Mouse (Mus musculus): ENCODE measurements around the gene Aaed1. TPM values are rescaled to one million over a fixed set of nuclear protein-coding genes. Genes with fewer than 3 reads are reported as not detected.
A peak's percentile ranks its signal among the peaks of the same experiment; 100 is the strongest.

Gene Aaed1
- total and polyA plus RNA-seq, 2 experiments from 2014 or later, result 9.1 to 13.5 TPM

- H3K4me1 ChIP-seq (ENCODE audit: insufficient read depth), result no peaks in the 10 kb centered on the region
- no peak overlapping the region for H3K9ac ChIP-seq
- H3K36me3 ChIP-seq (ENCODE audit: insufficient read depth), result no peaks in the 10 kb centered on the region
- no peaks in the 10 kb centered on the region for H3K27me3 ChIP-seq (ENCODE audit: insufficient read depth, low read length)
- no peak overlapping the region for H3K4me3 ChIP-seq (ENCODE audit: low read depth, low read length)
- DNase-seq (no peak), ATAC-seq (no peak)
- no peak for TF ChIP-seq CTCF (IDR thresholded peaks at IDR 0.05; ENCODE audit: low read depth)
- no peak overlapping the region for H3K4me2 ChIP-seq (ENCODE audit: low read depth)
- H3K27ac ChIP-seq (ENCODE audit: low read depth, low read length), result no peak overlapping the region
- no peaks in the 10 kb centered on the region for H3K9me3 ChIP-seq (ENCODE audit: low read length)
Measured at GRCm38 (mm10) chr13:64319782-64320181, 7.3 kb upstream of the Aaed1 start.

GRCm38 (mm10) chr13:64318355-64318754 lies 5.8 kb upstream of the Aaed1 start:
- WGBS, result 38% methylated on average over 2 of the region's 2 CpGs
- Histone ChIP-seq H3K4me2 (ENCODE audit: low read depth) (no peak overlapping the region), H3K4me1 (ENCODE audit: insufficient read depth) (no peaks in the 10 kb centered on the region), H3K9ac (no peak overlapping the region), H3K4me3 (ENCODE audit: low read depth, low read length) (no peak overlapping the region), H3K27me3 (ENCODE audit: insufficient read depth, low read length) (no peaks in the 10 kb centered on the region), H3K27ac (ENCODE audit: low read depth, low read length) (no peak overlapping the region), H3K36me3 (ENCODE audit: insufficient read depth) (no peaks in the 10 kb centered on the region), H3K9me3 (ENCODE audit: low read length) (no peaks in the 10 kb centered on the region)
- no peak for TF ChIP-seq CTCF (IDR thresholded peaks at IDR 0.05; ENCODE audit: low read depth)
- DNase-seq, result peak; percentile 20
- ATAC-seq, result no peak

DNA sequence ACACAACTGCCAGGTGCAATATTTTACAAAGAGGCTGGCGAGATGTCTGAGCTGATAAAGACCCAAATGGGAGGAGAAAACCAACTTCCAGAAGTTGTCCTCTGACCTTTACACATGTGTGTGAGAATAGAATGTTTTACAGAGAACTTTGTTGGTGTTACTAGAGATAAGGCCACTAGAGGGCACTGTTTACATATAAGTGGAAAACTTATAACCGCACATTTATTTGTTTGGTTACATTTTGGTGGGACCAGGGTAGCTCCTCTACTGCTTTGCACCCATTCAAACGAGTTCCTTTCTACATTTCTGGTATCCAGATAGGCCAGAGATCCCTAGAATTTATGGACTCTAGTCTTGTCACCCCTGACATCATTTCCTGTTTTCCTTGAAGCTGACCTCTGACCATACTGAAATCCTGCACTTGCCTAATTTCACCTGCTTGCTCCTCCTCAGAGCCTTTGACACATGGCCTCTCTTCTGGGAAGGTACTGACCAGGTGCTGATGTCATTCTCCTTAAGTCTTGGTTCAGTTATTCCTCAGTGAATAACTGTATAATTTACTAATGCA lies 3.1 kb upstream of the Aaed1 start:
- Histone ChIP-seq H3K27me3 (ENCODE audit: insufficient read depth, low read length) (no peaks in the 10 kb centered on the region), H3K9ac (no peak overlapping the region), H3K4me1 (ENCODE audit: insufficient read depth) (peaks cover 9% of the 10 kb centered on the region), H3K36me3 (ENCODE audit: insufficient read depth) (no peaks in the 10 kb centered on the region), H3K27ac (ENCODE audit: low read depth, low read length) (no peak overlapping the region), H3K4me2 (ENCODE audit: low read depth) (no peak overlapping the region), H3K4me3 (ENCODE audit: low read depth, low read length) (no peak overlapping the region), H3K9me3 (ENCODE audit: low read length) (no peaks in the 10 kb centered on the region)
- DNase-seq (peak; percentile 74), ATAC-seq (no peak)
- 4% methylated on average over 3 of the region's 3 CpGs for WGBS
- peak; percentile 75 for TF ChIP-seq CTCF (IDR thresholded peaks at IDR 0.05; ENCODE audit: low read depth)

GRCm38 (mm10) chr13:64314041-64314440 lies 1.5 kb upstream of the Aaed1 start:
- ATAC-seq, result no peak
- H3K36me3 ChIP-seq (ENCODE audit: insufficient read depth), result no peaks in the 10 kb centered on the region
- H3K27me3 ChIP-seq (ENCODE audit: insufficient read depth, low read length), result no peaks in the 10 kb centered on the region
- WGBS, result 70% methylated on average over 3 of the region's 3 CpGs
- H3K9me3 ChIP-seq (ENCODE audit: low read length), result no peaks in the 10 kb centered on the region
- no peak overlapping the region for H3K4me3 ChIP-seq (ENCODE audit: low read depth, low read length)
- H3K4me1 ChIP-seq (ENCODE audit: insufficient read depth), result peaks cover 9% of the 10 kb centered on the region
- no peak overlapping the region for H3K27ac ChIP-seq (ENCODE audit: low read depth, low read length)
- no peak for TF ChIP-seq CTCF (IDR thresholded peaks at IDR 0.05; ENCODE audit: low read depth)
- DNase-seq, result no peak
- no peak overlapping the region for H3K9ac ChIP-seq
- no peak overlapping the region for H3K4me2 ChIP-seq (ENCODE audit: low read depth)

- 0% methylated on average over 2 of the region's 2 CpGs for WGBS
- peak overlapping the region; percentile 63 for H3K4me2 ChIP-seq (ENCODE audit: low read depth)
- DNase-seq, result no peak
- H3K9me3 ChIP-seq (ENCODE audit: low read length), result no peaks in the 10 kb centered on the region
- peaks cover 9% of the 10 kb centered on the region for H3K4me1 ChIP-seq (ENCODE audit: insufficient read depth)
- no peaks in the 10 kb centered on the region for H3K36me3 ChIP-seq (ENCODE audit: insufficient read depth)
- peak overlapping the region; percentile 68 for H3K4me3 ChIP-seq (ENCODE audit: low read depth, low read length)
- H3K27me3 ChIP-seq (ENCODE audit: insufficient read depth, low read length), result no peaks in the 10 kb centered on the region
- TF ChIP-seq CTCF (IDR thresholded peaks at IDR 0.05; ENCODE audit: low read depth), result no peak
- peak; percentile 36 for ATAC-seq
- no peak overlapping the region for H3K27ac ChIP-seq (ENCODE audit: low read depth, low read length)
- H3K9ac ChIP-seq, result peak overlapping the region; percentile 59
Measured at GRCm38 (mm10) chr13:64312916-64313289, 393 bp upstream of the Aaed1 start.

DNA sequence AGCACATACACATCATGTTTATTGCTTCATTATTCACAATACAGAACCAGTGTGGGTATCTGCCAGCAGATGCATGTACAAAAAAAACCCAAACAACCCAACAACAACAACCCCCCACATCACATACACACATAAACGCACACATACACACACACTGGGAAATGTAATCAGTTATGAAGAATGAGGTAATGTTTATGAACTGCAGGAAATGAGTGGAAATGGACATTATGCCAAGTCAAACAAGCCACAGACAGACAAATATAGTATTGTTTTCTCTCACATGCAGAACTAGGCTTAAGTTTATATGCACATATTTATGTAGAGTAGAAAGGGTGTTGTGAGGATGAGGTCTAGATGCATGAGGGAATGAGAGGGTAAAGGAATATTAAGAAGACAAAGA lies 1.2 kb downstream of the Aaed1 start:
- Histone ChIP-seq H3K4me3 (ENCODE audit: low read depth, low read length) (peak overlapping the region; percentile 68; the same call in 1 of the 2 replicates), H3K36me3 (ENCODE audit: insufficient read depth) (no peaks in the 10 kb centered on the region), H3K27me3 (ENCODE audit: insufficient read depth, low read length) (no peaks in the 10 kb centered on the region), H3K4me1 (ENCODE audit: insufficient read depth) (peaks cover 9% of the 10 kb centered on the region), H3K9ac (no peak overlapping the region), H3K9me3 (ENCODE audit: low read length) (no peaks in the 10 kb centered on the region), H3K4me2 (ENCODE audit: low read depth) (peak overlapping the region; percentile 63; the same call in 1 of the 2 replicates), H3K27ac (ENCODE audit: low read depth, low read length) (no peak overlapping the region)
- no peak for TF ChIP-seq CTCF (IDR thresholded peaks at IDR 0.05; ENCODE audit: low read depth)
- 78% methylated on average over 1 of the region's 1 CpGs for WGBS
- DNase-seq (no peak), ATAC-seq (no peak)

DNA sequence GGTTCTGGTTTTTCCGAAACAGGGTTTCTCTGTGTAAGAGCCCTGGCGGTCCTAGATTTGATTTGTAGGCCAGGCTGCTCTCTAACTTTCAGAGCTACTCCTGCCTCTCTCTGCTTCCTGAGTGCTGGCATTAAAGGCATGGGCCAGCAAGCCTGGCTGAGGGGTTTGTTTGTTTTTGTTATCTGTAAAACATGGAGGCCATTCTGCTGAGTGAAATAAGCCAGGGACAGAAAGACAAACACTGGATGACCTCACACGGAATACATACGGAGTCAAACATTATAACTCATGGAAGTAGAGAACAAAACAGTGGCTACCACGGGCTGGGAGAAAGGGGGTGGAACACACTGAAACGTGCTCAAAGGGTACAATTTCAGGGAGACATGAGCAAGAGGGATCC lies 1.9 kb downstream of the Aaed1 start:
- no peaks in the 10 kb centered on the region for H3K36me3 ChIP-seq (ENCODE audit: insufficient read depth)
- H3K9ac ChIP-seq, result no peak overlapping the region
- H3K27ac ChIP-seq (ENCODE audit: low read depth, low read length), result no peak overlapping the region
- H3K4me3 ChIP-seq (ENCODE audit: low read depth, low read length), result no peak overlapping the region
- TF ChIP-seq CTCF (IDR thresholded peaks at IDR 0.05; ENCODE audit: low read depth), result no peak
- H3K4me2 ChIP-seq (ENCODE audit: low read depth), result no peak overlapping the region
- H3K9me3 ChIP-seq (ENCODE audit: low read length), result no peaks in the 10 kb centered on the region
- H3K27me3 ChIP-seq (ENCODE audit: insufficient read depth, low read length), result no peaks in the 10 kb centered on the region
- peaks cover 9% of the 10 kb centered on the region for H3K4me1 ChIP-seq (ENCODE audit: insufficient read depth)
- 85% methylated on average over 6 of the region's 6 CpGs for WGBS
- ATAC-seq (no peak), DNase-seq (no peak)
